8 mouse cellular contexts compared by ENCODE assay signal in the genomic region with DNA sequence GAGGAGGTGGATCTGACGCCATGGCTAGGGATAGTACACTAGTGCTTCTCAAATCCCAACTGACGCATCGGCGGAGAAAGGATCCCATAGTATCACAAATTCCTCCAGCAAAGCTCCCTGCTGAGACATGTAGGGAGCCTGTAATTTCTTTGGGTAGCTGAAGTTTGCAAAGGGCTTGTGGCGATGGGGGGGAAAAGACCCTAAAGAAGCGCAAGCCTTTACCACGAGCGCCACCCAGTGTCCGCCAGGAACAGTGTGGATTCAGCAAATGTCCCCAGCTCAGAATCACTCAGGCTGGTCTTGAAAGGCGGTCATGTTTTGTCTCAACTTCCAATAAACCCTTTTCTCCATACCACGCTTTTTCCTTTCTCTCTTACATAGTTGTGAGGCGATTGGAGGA. TPM values are rescaled to one million over a fixed set of nuclear protein-coding genes. Genes with fewer than 3 reads are reported as not detected.
A peak's percentile ranks its signal among the peaks of the same experiment; 100 is the strongest.
DNase-seq lines count a peak whose midpoint lies in the region; ATAC-seq lines count a peak whose summit lies in the region.
"Had no signal": no experiment of that assay in that cellular context is flagged by ENCODE, and none has a peak within 500 bp of the region (broad histone marks: within the 10 kb centered on the region; RNA-seq: fewer than 3 reads in every experiment).

No protein-coding gene starts in this region.

- no peaks in the 10 kb centered on the region for H3K9me3 ChIP-seq in embryonic facial prominence, embryonic 13.5 days
- no peaks in the 10 kb centered on the region for H3K9me3 ChIP-seq in hindbrain, embryonic 16.5 days (ENCODE audit: control insufficient read depth, low read length)

- WGBS in embryonic facial prominence, embryonic 13.5 days = 2% methylated on average over 12 of the region's 12 CpGs
- WGBS in hindbrain, embryonic 16.5 days = 2% methylated on average over 12 of the region's 12 CpGs

- H3K4me1 ChIP-seq in embryonic facial prominence, embryonic 13.5 days = peaks cover 18% of the 10 kb centered on the region
- peaks cover 14% of the 10 kb centered on the region for H3K4me1 ChIP-seq in hindbrain, embryonic 16.5 days (ENCODE audit: control insufficient read depth, insufficient read depth, low read depth, low read length)

- intact Hi-C loops in left cerebral cortex, postnatal 14 days (cut with DNase I) = loop anchor here (2.0 to 10.0 kb wide), 4 partner anchors 780 to 1240 kb away; no protein-coding TSS in a partner anchor

- H3K4me3 ChIP-seq in embryonic facial prominence, embryonic 13.5 days = no peak overlapping the region
- no peak overlapping the region for H3K4me3 ChIP-seq in hindbrain, embryonic 16.5 days (ENCODE audit: low read length)

- H3K36me3 ChIP-seq in embryonic facial prominence, embryonic 13.5 days = no peaks in the 10 kb centered on the region
- H3K36me3 ChIP-seq in hindbrain, embryonic 16.5 days (ENCODE audit: control insufficient read depth, insufficient read depth, low read length) = no peaks in the 10 kb centered on the region

- no peak overlapping the region for H3K27ac ChIP-seq in embryonic facial prominence, embryonic 13.5 days
- H3K27ac ChIP-seq in hindbrain, embryonic 16.5 days (ENCODE audit: low read depth, low read length) = no peak overlapping the region

- H3K27me3 ChIP-seq in embryonic facial prominence, embryonic 13.5 days = peaks cover 63% of the 10 kb centered on the region
- H3K27me3 ChIP-seq in hindbrain, embryonic 16.5 days (replicated peaks; ENCODE audit: control insufficient read depth, insufficient read depth, low read length) = peaks cover 31% of the 10 kb centered on the region

- H3K9ac ChIP-seq in embryonic facial prominence, embryonic 13.5 days = no peak overlapping the region
- H3K9ac ChIP-seq in hindbrain, embryonic 16.5 days (ENCODE audit: low read depth, low read length) = no peak overlapping the region

- peak; percentile 62 to 74 for DNase-seq in left cerebral cortex, postnatal 14 days (ENCODE audit: low spot score in 2 of 2)
- no peak for DNase-seq in left cerebral cortex, adult 8-10 months (ENCODE audit: low spot score in 2 of 2)
- peak; percentile 14 for DNase-seq in adipocyte (ENCODE audit: low spot score)
- no peak for DNase-seq in T-cell, adult 2 months (ENCODE audit: low spot score)

- no peak for ATAC-seq in embryonic facial prominence, embryonic 13.5 days (ENCODE audit: insufficient number of reproducible peaks, insufficient read depth, low FRiP score, low TSS enrichment, low read depth)
- ATAC-seq in hindbrain, embryonic 16.5 days = peak; percentile 83
- ATAC-seq in megakaryocyte-erythroid progenitor cell, adult 5-6 weeks (replicated peaks; ENCODE audit: low FRiP score, low TSS enrichment, poor library complexity, severe bottlenecking) = 0 out of 2 replicates have a peak, but pooled peaks have one; percentile 67

- peak overlapping the region; percentile 16 for H3K4me2 ChIP-seq in embryonic facial prominence, embryonic 13.5 days
- H3K4me2 ChIP-seq in hindbrain, embryonic 16.5 days (ENCODE audit: low read length) = peak overlapping the region; percentile 27

RNA-seq across cellular contexts. Expression of a gene that starts 3.0 kb away (rescaled TPM):
- 1 to 10 TPM; 6.4 to 6.9 TPM for total RNA-seq in left cerebral cortex, postnatal 14 days (2021)
- 10 to 100 TPM in 2 of 4 experiments, 1 to 10 TPM in 2; 8.9 to 11.7 (median 10.0) TPM for total RNA-seq in left cerebral cortex, adult 8-10 months (2022)
- polyA plus RNA-seq in embryonic facial prominence, embryonic 13.5 days (2015; fragmentation: Nextera tagmentation; extraction: Ambion mirVana) = 44.3 and 54.9 TPM in 2 replicates
- polyA plus RNA-seq in hindbrain, embryonic 16.5 days (2015; fragmentation: Nextera tagmentation; extraction: Ambion mirVana) = 3.7 TPM in 1 of 2 replicates, not detected in the other
- not detected in 2 replicates for total RNA-seq in megakaryocyte-erythroid progenitor cell, adult 5-6 weeks (2014; fragmentation: Nextera tagmentation)
- not detected in 2 replicates for total RNA-seq in megakaryocyte-erythroid progenitor cell, adult 5-6 weeks (2017)
- total RNA-seq: neutrophil, adult 5-6 weeks had no signal

RNA-seq across cellular contexts. Expression of a gene that starts 21.8 kb away (rescaled TPM):
- total RNA-seq in left cerebral cortex, postnatal 14 days (2021) = 10 to 100 TPM in 1 of 2 experiments, 1 to 10 TPM in 1; 8.9 to 10.8 TPM
- total RNA-seq in left cerebral cortex, adult 8-10 months (2022) = 10 to 100 TPM; 22.4 to 35.7 (median 24.6) TPM
- polyA plus RNA-seq in embryonic facial prominence, embryonic 13.5 days (2015; fragmentation: Nextera tagmentation; extraction: Ambion mirVana) = 4.6 and 5.1 TPM in 2 replicates
- polyA plus RNA-seq in hindbrain, embryonic 16.5 days (2015; fragmentation: Nextera tagmentation; extraction: Ambion mirVana) = 0.45 TPM in 1 of 2 replicates, not detected in the other
- not detected in 2 replicates for total RNA-seq in megakaryocyte-erythroid progenitor cell, adult 5-6 weeks (2014; fragmentation: Nextera tagmentation)
- total RNA-seq in megakaryocyte-erythroid progenitor cell, adult 5-6 weeks (2017) = not detected in 2 replicates
- total RNA-seq: neutrophil, adult 5-6 weeks had no signal

Comparison
In these comparisons a context has a peak if more than half of its experiments do, and no peak if none do; other contexts are left out.
1. DNase-seq: peak in left cerebral cortex, postnatal 14 days (2 of 2) and adipocyte (single experiment); none in left cerebral cortex, adult 8-10 months (0 of 2) and T-cell, adult 2 months (single experiment).
2. RNA of a gene that starts 3.0 kb away (total RNA-seq): 8.9 to 11.7 TPM in left cerebral cortex, adult 8-10 months and 6.4 to 6.9 TPM in left cerebral cortex, postnatal 14 days; not detected in megakaryocyte-erythroid progenitor cell, adult 5-6 weeks; every median in the first group is over 4 times any median in the second.
3. RNA of a gene that starts 21.8 kb away (total RNA-seq): 22.4 to 35.7 TPM in left cerebral cortex, adult 8-10 months and 8.9 to 10.8 TPM in left cerebral cortex, postnatal 14 days; not detected in megakaryocyte-erythroid progenitor cell, adult 5-6 weeks; every median in the first group is over 4 times any median in the second.